Mouse (Mus musculus) brain, embryonic 14.5 days (tissue): ENCODE results near the gene Olfr286.

Experiments
- CTCF ChIP-seq: fragments of 200-500 bp; IDR thresholded peaks from 2 replicates; pipeline ENCODE4 v1.5.1; 2012; ENCODE audit warnings: inconsistent platforms, mild to moderate bottlenecking, moderate library complexity, borderline replicate concordance; ENCODE audit not compliant: insufficient read depth, insufficient read length; ENCODE audit errors: extremely low read depth
- POLR2A ChIP-seq: fragments of 200-500 bp; IDR thresholded peaks from 2 replicates; pipeline ENCODE4 v1.6.1; 2012; ENCODE audit warnings: mild to moderate bottlenecking, inconsistent platforms, borderline replicate concordance; ENCODE audit not compliant: poor library complexity, insufficient read depth, insufficient read length, severe bottlenecking; ENCODE audit errors: extremely low read depth

GRCm38 (mm10) chr15:98256271-98256670, 22.0 kb upstream of the Olfr286 start:
- TF ChIP-seq CTCF: no peak
- no peak for TF ChIP-seq POLR2A
